Mouse (Mus musculus) intestine, embryonic 14.5 days (tissue): ENCODE measurements around the gene Lrrc14b. TPM values are rescaled to one million over a fixed set of nuclear protein-coding genes. Genes with fewer than 3 reads are reported as not detected.

Source experiments
- ATAC-seq: fragments of 200-750 bp; cut with Nextera tagmentation; replicated peaks from 2 replicates; pipeline ENCODE4 v1.8.0; 2017; ENCODE audit warnings: low read depth, moderate number of reproducible peaks, moderate TSS enrichment, moderate library complexity; ENCODE audit not compliant: low FRiP score, low TSS enrichment
- DNase-seq: peaks from one replicate; pipeline ENCODE4 v3.0.0-alpha.2; 2018; ENCODE audit warnings: low spot score
- H3K27ac ChIP-seq: fragments of 300-500 bp; sonication (generic); 2 replicates; pipeline ENCODE4 v1.5.1; 2014; ENCODE audit warnings: low read depth, mild to moderate bottlenecking, control low read depth
- H3K27me3 ChIP-seq: fragments of 300-500 bp; sonication (generic); replicated peaks from 2 replicates; pipeline ENCODE4 v1.6.1; 2014; ENCODE audit warnings: low read length, control low read depth; ENCODE audit not compliant: control insufficient read depth, insufficient read depth
- H3K36me3 ChIP-seq: fragments of 300-500 bp; sonication (generic); 2 replicates; pipeline ENCODE4 v1.6.1; 2014; ENCODE audit warnings: low read length, control low read depth; ENCODE audit not compliant: control insufficient read depth, insufficient read depth
- H3K4me1 ChIP-seq: fragments of 300-500 bp; sonication (generic); replicated peaks from 2 replicates; pipeline ENCODE4 v1.6.1; 2014; ENCODE audit warnings: low read length, control low read depth, mixed read lengths; ENCODE audit not compliant: control insufficient read depth, insufficient read depth
- H3K4me2 ChIP-seq: fragments of 300-500 bp; sonication (generic); 2 replicates; pipeline ENCODE4 v1.6.1; 2014; ENCODE audit warnings: low read length
- H3K4me3 ChIP-seq: fragments of 300-500 bp; sonication (generic); 2 replicates; pipeline ENCODE4 v1.5.1; 2014; ENCODE audit warnings: low read depth, low read length, control low read depth, mixed read lengths
- H3K9ac ChIP-seq: fragments of 300-500 bp; sonication (generic); 2 replicates; pipeline ENCODE4 v1.6.1; 2014; ENCODE audit warnings: mild to moderate bottlenecking, low read length
- H3K9me3 ChIP-seq: fragments of 300-500 bp; sonication (generic); 2 replicates; pipeline ENCODE4 v1.6.1; 2016; ENCODE audit warnings: low read length, control low read depth; ENCODE audit not compliant: control insufficient read depth
- WGBS: fragments of 180-500 bp; shearing (Covaris S2); extraction: QIAGEN DNeasy Blood & Tissue Kit; methylation state at CpG from one replicate; pipeline ENCODE4 v1.1.7; 2014; 5-methylcytosine and 5-hydroxymethylcytosine counted together
- microRNA counts: library from miRNA; unstranded; fragments of <30 nt; microRNA quantifications from one replicate; lab custom pipeline; 2016
- microRNA-seq: library from miRNA; unstranded; fragments of <30 nt; microRNA quantifications from one replicate; pipeline ENCODE4, GENCODE M21; 2016
- polyA plus RNA-seq: library from polyadenylated mRNA; unstranded; fragments of >200 nt; fragmentation: Nextera tagmentation; extraction: Ambion mirVana; gene quantifications from 2 replicates; pipeline ENCODE4 v1.2.1, GENCODE M21; 2014

Gene Lrrc14b
- polyA plus RNA-seq, 1 experiment from 2014 or later: not detected

DNA sequence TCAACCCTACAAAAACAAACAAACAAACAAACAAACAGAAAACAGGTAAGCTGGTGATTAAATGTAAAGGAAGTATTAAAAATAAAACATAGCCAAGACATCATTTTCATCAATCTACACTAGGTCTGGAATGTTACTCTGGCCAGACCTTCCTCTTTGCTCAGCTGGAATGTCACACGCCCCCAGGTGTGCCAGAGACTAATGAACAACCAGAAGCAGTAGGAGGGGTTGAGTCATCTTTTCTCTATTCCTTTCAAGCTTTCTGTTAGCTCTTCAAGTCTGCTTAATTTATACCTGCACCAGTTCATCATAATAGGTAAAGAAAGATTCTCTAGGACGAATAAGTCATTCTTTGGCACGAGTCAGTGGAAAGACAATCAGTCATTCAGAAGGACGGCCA, 47.4 kb downstream of the Lrrc14b start:
- Histone ChIP-seq H3K36me3 (peaks cover 20% of the 10 kb centered on the region), H3K4me3 (peak overlapping the region; percentile 74), H3K4me2 (peak overlapping the region; percentile 71), H3K27me3 (no peaks in the 10 kb centered on the region), H3K4me1 (peaks cover 6% of the 10 kb centered on the region), H3K9ac (peak overlapping the region; percentile 71), H3K27ac (peak overlapping the region; percentile 40; the same call in 1 of the 2 replicates), H3K9me3 (no peaks in the 10 kb centered on the region)
- no peak for DNase-seq
- 26% methylated on average over 4 of the region's 4 CpGs for WGBS
- no peak for ATAC-seq

DNA sequence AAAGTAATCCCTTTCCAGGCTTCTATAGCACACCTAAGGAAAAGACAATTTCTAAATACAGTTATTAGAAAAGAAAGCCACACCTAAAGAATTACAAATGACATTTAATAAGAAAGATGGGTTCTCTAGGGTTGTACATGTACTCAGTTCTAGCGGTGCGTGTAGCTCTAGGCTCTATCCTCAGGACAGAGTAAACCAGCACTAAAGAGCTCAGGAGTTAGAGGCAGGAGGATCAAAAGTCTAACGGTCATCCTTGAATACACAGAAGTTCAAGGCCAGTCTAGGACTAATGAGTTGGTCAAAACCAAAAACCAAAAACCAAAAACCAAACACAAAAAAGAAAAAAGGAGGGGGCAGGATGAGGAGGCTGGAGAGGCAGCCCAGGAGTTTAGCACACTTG, 49.2 kb downstream of the Lrrc14b start:
- ATAC-seq (no peak), DNase-seq (no peak)
- H3K4me2 ChIP-seq: no peak overlapping the region
- no peak overlapping the region for H3K4me3 ChIP-seq
- 97% methylated on average over 3 of the region's 3 CpGs for WGBS
- peaks cover 6% of the 10 kb centered on the region for H3K4me1 ChIP-seq
- no peaks in the 10 kb centered on the region for H3K9me3 ChIP-seq
- H3K9ac ChIP-seq: no peak overlapping the region
- H3K36me3 ChIP-seq: peaks cover 23% of the 10 kb centered on the region
- no peak overlapping the region for H3K27ac ChIP-seq
- no peaks in the 10 kb centered on the region for H3K27me3 ChIP-seq

MicroRNAs within 50 kb of the gene (microRNA counts, 519-probe panel; counts per million panel counts)
- microRNA mmu-miR-692 (lab: Ali Mortazavi, UCI): not detected

Small RNAs within 50 kb of the gene (microRNA-seq; reads per million reads assigned to microRNA genes)
- gene Mir692-3: not detected

Other genes with a start within 250 kb of the Lrrc14b start
- 0.11 and 0.47 TPM in 2 replicates for gene Slc9a3, start 242.5 kb downstream of the Lrrc14b start, polyA plus RNA-seq
- gene Exoc3, start 155.3 kb downstream of the Lrrc14b start, polyA plus RNA-seq: 75.7 and 76.8 TPM in 2 replicates
- gene Ahrr, start 71.7 kb downstream of the Lrrc14b start, polyA plus RNA-seq: 0.30 and 0.64 TPM in 2 replicates
- 173 and 179 TPM in 2 replicates for gene Pdcd6, start 46.4 kb downstream of the Lrrc14b start, polyA plus RNA-seq
- gene Sdha, start 13.7 kb downstream of the Lrrc14b start, polyA plus RNA-seq: 243 and 255 TPM in 2 replicates
- 46.6 and 50.9 TPM in 2 replicates for gene Ccdc127, start 13.7 kb downstream of the Lrrc14b start, polyA plus RNA-seq
- gene Zfp72, start 26.8 kb upstream of the Lrrc14b start, polyA plus RNA-seq: 4.5 and 6.3 TPM in 2 replicates
- gene Ftl1-ps1, start 35.7 kb upstream of the Lrrc14b start, polyA plus RNA-seq: 69.9 and 73.1 TPM in 2 replicates
- gene Zfp825, start 130.0 kb upstream of the Lrrc14b start, polyA plus RNA-seq: 16.1 and 20.3 TPM in 2 replicates